Mouse (Mus musculus) hindbrain, embryonic 15.5 days (tissue): ENCODE measurements around the gene Rela. TPM values are rescaled to one million over a fixed set of nuclear protein-coding genes. Genes with fewer than 3 reads are reported as not detected.
A peak's percentile ranks its signal among the peaks of the same experiment; 100 is the strongest.

ENCODE experiments used
- ATAC-seq: fragments of 200-750 bp; cut with Nextera tagmentation; 2 replicates; pipeline ENCODE4 v1.8.0; 2017; ENCODE audit warnings: low read depth, moderate number of reproducible peaks, moderate TSS enrichment; ENCODE audit not compliant: low FRiP score
- H3K27ac ChIP-seq: fragments of 300-500 bp; sonication (generic); replicated peaks from 2 replicates; pipeline ENCODE4 v1.5.1; 2015; ENCODE audit warnings: mild to moderate bottlenecking, inconsistent platforms
- H3K27me3 ChIP-seq: fragments of 300-500 bp; sonication (generic); 2 replicates; pipeline ENCODE4 v1.6.1; 2015; ENCODE audit warnings: control low read depth, inconsistent platforms
- H3K36me3 ChIP-seq: fragments of 300-500 bp; sonication (generic); 2 replicates; pipeline ENCODE4 v1.6.1; 2015; ENCODE audit warnings: control low read depth, inconsistent platforms
- H3K4me1 ChIP-seq: fragments of 300-500 bp; sonication (generic); replicated peaks from 2 replicates; pipeline ENCODE4 v1.6.1; 2015; ENCODE audit warnings: control low read depth, inconsistent platforms
- H3K4me2 ChIP-seq: fragments of 300-500 bp; sonication (generic); 2 replicates; pipeline ENCODE4 v1.6.1; 2015; ENCODE audit warnings: moderate library complexity, mild to moderate bottlenecking, inconsistent platforms
- H3K4me3 ChIP-seq: fragments of 300-500 bp; sonication (generic); 2 replicates; pipeline ENCODE4 v1.5.1; 2015; ENCODE audit warnings: mild to moderate bottlenecking, inconsistent platforms
- H3K9ac ChIP-seq: fragments of 300-500 bp; sonication (generic); 2 replicates; pipeline ENCODE4 v1.6.1; 2015; ENCODE audit warnings: inconsistent platforms
- H3K9me3 ChIP-seq: fragments of 300-500 bp; sonication (generic); 2 replicates; pipeline ENCODE4 v1.6.1; 2016; ENCODE audit warnings: control low read depth, inconsistent platforms
- WGBS: fragments of 180-500 bp; shearing (Covaris S2); methylation state at CpG from one replicate; pipeline ENCODE4 v1.1.7; 2015; 5-methylcytosine and 5-hydroxymethylcytosine counted together
- polyA plus RNA-seq: library from polyadenylated mRNA; unstranded; fragments of >200 nt; fragmentation: Nextera tagmentation; extraction: Ambion mirVana; gene quantifications from 2 replicates; pipeline ENCODE4 v1.2.1, GENCODE M21; 2015

Rela gene
- polyA plus RNA-seq = 34.4 and 37.8 TPM in 2 replicates

GRCm38 (mm10) chr19:5637069-5638047 is at the start of gene Rela:
Gene Rela, plus strand, starts transcription at chr19:5637483.
- peak within 1 kb of the TSS; percentile 92 for H3K4me3 ChIP-seq
- under 1% methylated on average over 90 of the region's 109 CpGs for WGBS
- peaks cover 28% of the 10 kb centered on the region for H3K4me1 ChIP-seq
- no peaks in the 10 kb centered on the region for H3K9me3 ChIP-seq
- peak within 1 kb of the TSS; percentile 96 for H3K9ac ChIP-seq
- no peaks in the 10 kb centered on the region for H3K27me3 ChIP-seq
- H3K27ac ChIP-seq = peak within 1 kb of the TSS; percentile 88
- peak within 1 kb of the TSS; percentile 92 for H3K4me2 ChIP-seq
- H3K36me3 ChIP-seq = peaks cover 25% of the 10 kb centered on the region
- ATAC-seq = peak; percentile 90

- no peak overlapping the region for H3K4me3 ChIP-seq
- no peak overlapping the region for H3K4me2 ChIP-seq
- H3K9ac ChIP-seq = no peak overlapping the region
- H3K27me3 ChIP-seq = no peaks in the 10 kb centered on the region
- ATAC-seq = no peak
- H3K36me3 ChIP-seq = no peaks in the 10 kb centered on the region
- no peak overlapping the region for H3K27ac ChIP-seq
- H3K9me3 ChIP-seq = no peaks in the 10 kb centered on the region
- no peaks in the 10 kb centered on the region for H3K4me1 ChIP-seq
- 79% methylated on average over 9 of the region's 9 CpGs for WGBS
These were observed 48.1 kb upstream of the Rela start for GRCm38 (mm10) chr19:5589159-5589558.

DNA sequence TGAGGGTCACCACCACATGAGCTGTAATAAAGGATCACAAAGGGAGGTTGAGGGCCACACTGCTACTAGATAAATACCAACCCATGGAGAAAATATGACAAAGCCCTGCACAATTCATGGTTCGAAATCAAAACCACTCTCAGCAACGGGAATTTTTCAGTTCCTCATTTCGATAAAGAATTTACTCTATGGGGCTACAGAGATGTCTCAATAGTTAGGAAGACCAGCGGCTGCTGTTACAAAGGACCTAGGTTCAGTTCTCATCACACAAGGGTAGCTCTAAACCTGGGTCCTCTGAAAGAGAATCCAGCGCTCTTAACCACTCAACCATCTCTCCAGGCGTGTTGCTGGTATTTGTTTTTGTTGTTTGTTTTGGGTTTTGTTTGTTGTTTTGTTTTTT is 45.4 kb upstream of the Rela start:
- no peaks in the 10 kb centered on the region for H3K9me3 ChIP-seq
- H3K4me1 ChIP-seq = no peaks in the 10 kb centered on the region
- no peaks in the 10 kb centered on the region for H3K27me3 ChIP-seq
- WGBS = 92% methylated on average over 6 of the region's 6 CpGs
- no peak overlapping the region for H3K9ac ChIP-seq
- H3K4me3 ChIP-seq = no peak overlapping the region
- no peak overlapping the region for H3K27ac ChIP-seq
- no peaks in the 10 kb centered on the region for H3K36me3 ChIP-seq
- no peak overlapping the region for H3K4me2 ChIP-seq
- ATAC-seq = no peak

DNA sequence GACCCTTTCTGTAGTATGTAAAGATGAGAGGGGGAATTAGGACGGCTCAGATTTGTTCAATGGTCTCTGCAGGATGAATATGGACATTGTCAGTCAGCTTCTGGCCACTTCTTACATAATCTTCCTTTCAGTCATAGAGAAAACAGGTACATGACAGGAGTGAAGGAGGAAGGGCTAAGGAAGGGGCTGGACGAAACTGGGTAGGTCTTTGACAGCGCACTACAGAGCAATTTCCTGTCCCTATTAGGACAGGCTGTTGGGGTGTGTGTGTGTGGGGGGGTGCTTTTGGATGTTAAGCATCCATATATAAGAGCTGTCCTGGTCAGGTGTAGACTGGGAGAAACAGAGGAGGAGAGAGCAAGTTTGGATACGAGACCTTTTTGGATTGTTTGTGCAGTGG is 38.1 kb upstream of the Rela start:
- Histone ChIP-seq H3K27me3 (no peaks in the 10 kb centered on the region), H3K4me1 (peaks cover 29% of the 10 kb centered on the region), H3K9me3 (no peaks in the 10 kb centered on the region), H3K4me3 (no peak overlapping the region), H3K9ac (no peak overlapping the region), H3K36me3 (peaks cover 12% of the 10 kb centered on the region), H3K4me2 (no peak overlapping the region), H3K27ac (no peak overlapping the region)
- no peak for ATAC-seq
- WGBS = 87% methylated on average over 4 of the region's 4 CpGs

GRCm38 (mm10) chr19:5601752-5602541 is 35.3 kb upstream of the Rela start, which contains the start of gene Rnaseh2c:
Gene Rnaseh2c, plus strand, starts transcription at chr19:5601873.
- under 1% methylated on average over 64 of the region's 64 CpGs for WGBS
- peak within 1 kb of the TSS; percentile 68 for H3K9ac ChIP-seq
- peaks cover 39% of the 10 kb centered on the region for H3K36me3 ChIP-seq
- H3K4me3 ChIP-seq = peak within 1 kb of the TSS; percentile 66
- ATAC-seq = peak; percentile 91
- no peaks in the 10 kb centered on the region for H3K9me3 ChIP-seq
- H3K4me1 ChIP-seq = peaks cover 29% of the 10 kb centered on the region
- peak within 1 kb of the TSS; percentile 95 for H3K4me2 ChIP-seq
- H3K27ac ChIP-seq = peak within 1 kb of the TSS; percentile 84
- no peaks in the 10 kb centered on the region for H3K27me3 ChIP-seq

- no peak overlapping the region for H3K27ac ChIP-seq
- H3K4me1 ChIP-seq = peaks cover 38% of the 10 kb centered on the region
- H3K27me3 ChIP-seq = no peaks in the 10 kb centered on the region
- no peak overlapping the region for H3K4me3 ChIP-seq
- 92% methylated on average over 7 of the region's 7 CpGs for WGBS
- no peak overlapping the region for H3K9ac ChIP-seq
- H3K4me2 ChIP-seq = no peak overlapping the region
- no peaks in the 10 kb centered on the region for H3K9me3 ChIP-seq
- H3K36me3 ChIP-seq = peaks cover 52% of the 10 kb centered on the region
- no peak for ATAC-seq
These were observed 33.6 kb upstream of the Rela start for GRCm38 (mm10) chr19:5603664-5604063.

GRCm38 (mm10) chr19:5605126-5605525 is 32.2 kb upstream of the Rela start:
- H3K4me2 ChIP-seq = no peak overlapping the region
- WGBS = 91% methylated on average over 7 of the region's 7 CpGs
- no peak overlapping the region for H3K9ac ChIP-seq
- no peak for ATAC-seq
- H3K36me3 ChIP-seq = peaks cover 52% of the 10 kb centered on the region
- no peak overlapping the region for H3K4me3 ChIP-seq
- H3K4me1 ChIP-seq = peaks cover 45% of the 10 kb centered on the region
- no peaks in the 10 kb centered on the region for H3K27me3 ChIP-seq
- H3K27ac ChIP-seq = no peak overlapping the region
- H3K9me3 ChIP-seq = no peaks in the 10 kb centered on the region

DNA sequence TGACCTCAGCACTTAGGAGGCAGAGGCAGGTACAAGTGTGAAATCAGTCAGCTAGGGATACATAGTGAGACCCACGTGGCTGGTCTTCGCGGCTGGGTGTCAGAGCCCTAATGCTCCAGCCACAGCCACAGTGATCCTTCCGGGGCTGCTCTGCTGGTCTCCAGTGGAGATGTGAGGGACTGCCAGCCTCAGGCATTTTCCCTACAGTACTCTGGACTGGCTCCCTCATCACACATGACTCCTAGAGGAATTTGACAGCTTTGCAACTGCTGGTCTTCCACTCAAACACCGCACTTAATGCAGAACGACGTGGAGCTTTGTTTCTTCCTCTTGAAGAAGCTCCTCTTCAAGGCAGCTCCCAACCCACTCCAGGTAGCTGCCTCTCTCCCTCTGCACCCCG is 31.1 kb upstream of the Rela start:
- Histone ChIP-seq H3K27ac (no peak overlapping the region), H3K4me1 (peaks cover 52% of the 10 kb centered on the region)
- 88% methylated on average over 8 of the region's 8 CpGs for WGBS

GRCm38 (mm10) chr19:5607705-5608410 is 29.4 kb upstream of the Rela start:
- no peak for ATAC-seq
- Histone ChIP-seq H3K36me3 (peaks cover 52% of the 10 kb centered on the region), H3K27ac (no peak overlapping the region), H3K4me1 (peaks cover 38% of the 10 kb centered on the region), H3K9ac (no peak overlapping the region), H3K4me2 (peak overlapping the region; percentile 72; the same call in 1 of the 2 replicates), H3K9me3 (no peaks in the 10 kb centered on the region), H3K27me3 (no peaks in the 10 kb centered on the region), H3K4me3 (no peak overlapping the region)
- WGBS = 95% methylated on average over 26 of the region's 26 CpGs

More for the DNA sequence above, 31.1 kb upstream of the Rela start:
- ATAC-seq = no peak
- H3K36me3 ChIP-seq = peaks cover 52% of the 10 kb centered on the region
- H3K9me3 ChIP-seq = no peaks in the 10 kb centered on the region
- H3K9ac ChIP-seq = no peak overlapping the region
- no peak overlapping the region for H3K4me2 ChIP-seq
- no peak overlapping the region for H3K4me3 ChIP-seq
- H3K27me3 ChIP-seq = no peaks in the 10 kb centered on the region

DNA sequence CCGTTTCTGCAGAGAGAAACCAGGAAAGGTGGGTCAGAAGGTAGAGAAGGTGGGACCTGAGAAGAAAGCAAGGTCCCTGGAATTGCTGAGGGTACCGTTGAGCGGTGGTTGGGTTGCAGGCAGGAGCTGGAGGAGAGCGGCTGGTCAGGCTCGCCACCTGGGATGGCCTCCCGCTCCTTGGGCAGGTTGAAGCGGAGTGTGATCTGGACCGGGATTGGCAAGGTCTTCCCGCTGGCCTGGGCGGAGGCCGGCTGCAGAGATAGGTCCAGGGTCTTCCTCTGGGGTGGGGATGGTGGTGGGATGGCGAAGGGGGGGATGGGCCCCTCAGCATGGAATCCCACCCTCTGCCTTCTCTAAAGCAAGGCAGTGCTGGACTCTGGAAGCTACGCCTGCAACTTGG is 28.6 kb upstream of the Rela start:
- no peak for ATAC-seq
- Histone ChIP-seq H3K4me2 (peak overlapping the region; percentile 72), H3K27ac (peak overlapping the region; percentile 99), H3K4me1 (peaks cover 30% of the 10 kb centered on the region), H3K4me3 (peak overlapping the region; percentile 74), H3K36me3 (peaks cover 45% of the 10 kb centered on the region), H3K9ac (peak overlapping the region; percentile 86), H3K9me3 (no peaks in the 10 kb centered on the region), H3K27me3 (no peaks in the 10 kb centered on the region)
- WGBS = 96% methylated on average over 13 of the region's 13 CpGs

DNA sequence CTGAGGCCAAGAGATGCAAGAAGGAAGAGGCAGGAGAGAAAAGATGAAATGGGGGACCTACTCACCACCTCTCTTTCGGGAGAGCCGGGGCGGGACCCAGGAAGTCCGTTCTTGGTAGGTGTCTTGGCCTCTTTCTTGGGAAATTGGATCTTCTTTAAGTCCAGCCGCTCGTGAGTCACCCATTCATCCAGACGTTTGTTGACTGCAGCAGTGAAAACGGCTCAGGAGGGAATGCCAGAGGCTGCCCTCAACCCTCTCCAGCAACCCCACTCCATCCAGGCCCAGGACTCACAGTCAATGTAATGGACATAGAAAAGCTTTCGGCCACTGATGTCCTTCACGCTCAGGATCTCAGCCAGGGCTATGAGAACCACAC is 28.1 kb upstream of the Rela start:
- peak overlapping the region; percentile 74 for H3K4me3 ChIP-seq
- H3K27me3 ChIP-seq = no peaks in the 10 kb centered on the region

More for the DNA sequence above, 28.1 kb upstream of the Rela start:
- Histone ChIP-seq H3K4me1 (peaks cover 25% of the 10 kb centered on the region), H3K9ac (peak overlapping the region; percentile 86), H3K9me3 (no peaks in the 10 kb centered on the region), H3K4me2 (peak overlapping the region; percentile 72), H3K27ac (peak overlapping the region; percentile 99), H3K36me3 (peaks cover 41% of the 10 kb centered on the region)
- WGBS = 55% methylated on average over 10 of the region's 10 CpGs
- ATAC-seq = no peak
